Mouse (Mus musculus) right cerebral cortex, postnatal 10 days (tissue): ENCODE data around the gene Il4ra.

Source experiments
- DNase-seq, 2 experiments: peaks; one replicate each; pipeline ENCODE4 v3.0.0; 2021; ENCODE audit warnings: low spot score in 2 of 2

Il4ra gene

GRCm38 (mm10) chr7:125600136-125600535, 48.2 kb downstream of the Il4ra start:
- DNase-seq: no peak

- no peak for DNase-seq
These were observed 48.8 kb downstream of the Il4ra start for GRCm38 (mm10) chr7:125600612-125601279.

- no peak for DNase-seq
These were observed 49.4 kb downstream of the Il4ra start for GRCm38 (mm10) chr7:125601280-125601670.

DNA sequence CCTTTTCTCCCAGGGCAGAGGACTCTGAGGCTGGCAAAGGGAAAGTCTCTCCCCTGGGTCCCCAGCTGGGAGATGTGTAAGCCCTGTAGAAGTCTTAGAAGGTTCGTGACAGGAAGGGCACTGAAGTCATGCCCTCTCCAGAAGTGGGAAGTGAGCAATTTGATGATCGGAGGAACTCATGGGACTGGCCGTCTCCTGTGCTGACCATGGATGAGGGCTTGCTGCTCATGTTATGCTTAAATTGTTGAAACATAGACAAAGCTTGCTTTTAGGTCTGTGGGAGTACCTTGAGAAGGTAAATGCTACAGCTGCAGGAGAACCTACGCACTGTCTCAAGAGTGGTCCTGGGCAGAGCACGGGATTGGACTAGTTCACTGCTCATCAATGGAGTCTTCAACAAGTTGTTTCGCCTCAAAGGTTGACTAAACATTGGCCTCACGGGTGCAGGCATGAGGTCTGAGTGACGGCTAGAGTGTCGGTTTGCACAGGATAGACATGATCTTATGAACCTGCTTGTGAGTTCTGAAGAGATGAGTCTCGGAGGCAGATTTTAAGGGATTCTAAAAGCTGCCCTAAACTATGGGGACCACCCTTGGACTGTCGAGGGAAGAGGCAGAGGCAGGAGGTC, 50.0 kb downstream of the Il4ra start:
- no peak for DNase-seq

- peak; percentile 52 to 65 for DNase-seq
These were observed 51.3 kb downstream of the Il4ra start, which contains the start of gene Il21r for GRCm38 (mm10) chr7:125603185-125603631. Gene Il21r (plus strand): TSS chr7:125603429.

DNA sequence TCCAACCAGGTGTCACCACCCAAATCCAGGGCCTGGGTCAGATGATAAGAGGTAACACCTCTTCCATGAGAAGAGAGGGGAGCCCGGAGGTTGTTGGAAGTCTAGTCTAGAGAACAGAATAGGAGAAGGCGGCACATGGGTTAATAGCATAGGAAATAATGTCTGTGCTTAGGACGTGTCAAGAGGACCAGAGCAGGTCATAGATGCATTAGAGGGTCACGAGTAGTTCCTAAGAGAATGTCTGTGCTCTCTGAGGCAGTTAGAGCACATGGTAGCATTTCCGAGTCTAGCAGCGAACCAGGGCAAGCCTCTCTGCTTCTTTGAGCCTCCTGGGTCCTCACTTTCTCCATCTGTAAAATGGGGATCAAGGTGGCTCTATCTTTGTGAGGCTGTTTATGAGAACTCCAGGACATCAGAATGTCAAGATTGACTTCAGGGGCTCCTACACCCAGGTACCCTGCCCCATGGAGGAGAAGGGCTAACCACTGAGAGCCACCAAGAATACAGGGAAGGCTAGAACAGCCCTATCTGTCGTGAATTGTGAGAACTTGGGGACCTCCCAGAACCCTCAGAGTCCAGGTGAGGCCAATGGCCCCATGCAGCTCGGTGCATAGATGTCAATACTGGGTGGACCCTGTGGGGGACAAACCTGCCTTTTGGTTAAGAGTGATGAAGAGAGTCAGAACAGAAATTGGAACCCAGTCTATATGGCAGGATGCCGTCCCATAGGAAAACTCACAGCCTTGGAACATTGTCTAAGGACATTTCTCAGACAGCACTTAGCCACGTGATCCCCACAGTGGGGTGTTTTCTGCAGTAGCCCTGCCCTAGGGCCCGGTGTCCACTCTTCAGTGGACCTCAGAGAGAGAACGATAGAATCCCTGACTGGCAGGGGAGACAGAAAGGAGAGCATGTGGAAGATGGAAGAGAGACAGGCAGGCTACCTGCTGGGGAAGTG, 52.7 kb downstream of the Il4ra start:
- no peak for DNase-seq

DNA sequence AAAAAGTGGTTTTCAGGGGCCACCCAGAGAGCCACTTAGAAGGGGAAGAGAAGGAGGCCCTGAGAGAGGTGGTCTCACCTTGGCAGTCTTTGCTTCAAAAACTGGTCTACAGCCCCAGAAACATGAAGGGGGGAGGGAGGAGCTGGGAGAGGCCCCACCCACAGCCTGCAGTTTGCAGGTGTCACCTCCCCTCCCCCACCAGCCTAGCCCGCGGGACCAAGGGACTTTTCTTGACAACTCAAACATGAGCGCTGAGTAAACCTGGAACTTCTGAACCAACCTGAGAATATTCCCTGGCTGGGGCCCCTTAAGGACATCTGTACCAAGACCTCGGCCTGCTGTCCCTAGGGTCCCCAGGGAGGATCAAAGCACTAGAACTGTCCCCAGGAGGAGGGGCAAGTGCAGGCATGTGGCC, 53.8 kb downstream of the Il4ra start:
- no peak for DNase-seq

- no peak for DNase-seq
These were observed 54.6 kb downstream of the Il4ra start for GRCm38 (mm10) chr7:125606265-125607164.

DNA sequence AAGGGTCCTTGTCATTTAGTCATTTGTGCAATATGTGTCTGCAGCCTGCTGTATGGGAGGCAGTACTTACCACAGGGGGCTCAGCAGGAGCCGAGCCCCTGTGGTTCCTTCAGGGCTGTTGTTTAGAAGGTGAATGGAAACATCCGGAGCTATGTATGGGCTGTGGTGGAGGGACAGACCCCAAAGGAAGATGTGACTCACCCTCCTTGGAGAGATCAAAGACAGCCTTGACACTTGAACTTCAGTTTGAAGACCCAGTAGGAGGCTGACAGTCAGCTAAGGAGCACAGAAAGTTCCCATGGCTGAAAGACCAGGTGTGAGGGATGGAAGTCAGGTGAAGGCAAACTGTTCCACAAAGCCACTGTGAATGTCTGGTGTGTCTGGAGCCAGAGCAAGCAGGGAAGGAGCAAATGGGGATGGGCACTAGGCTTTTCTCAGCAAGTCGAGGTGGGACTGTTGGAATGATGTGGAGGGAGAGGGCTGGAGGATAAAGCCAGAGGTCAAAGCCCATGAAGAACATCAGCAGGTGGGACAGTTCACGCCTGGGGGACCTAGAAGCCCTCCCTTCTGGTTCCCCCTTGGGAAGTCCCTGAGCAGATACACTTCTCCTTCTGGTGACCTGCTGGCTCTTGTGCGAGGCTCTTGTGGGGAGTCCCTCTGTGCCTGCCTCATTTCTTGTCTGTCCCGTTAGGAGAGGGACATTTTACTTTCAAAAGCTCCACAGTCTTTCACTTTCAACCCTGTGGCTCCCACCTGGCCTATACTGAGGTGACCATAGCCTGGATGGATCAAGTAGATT, 55.7 kb downstream of the Il4ra start:
- no peak for DNase-seq

DNA sequence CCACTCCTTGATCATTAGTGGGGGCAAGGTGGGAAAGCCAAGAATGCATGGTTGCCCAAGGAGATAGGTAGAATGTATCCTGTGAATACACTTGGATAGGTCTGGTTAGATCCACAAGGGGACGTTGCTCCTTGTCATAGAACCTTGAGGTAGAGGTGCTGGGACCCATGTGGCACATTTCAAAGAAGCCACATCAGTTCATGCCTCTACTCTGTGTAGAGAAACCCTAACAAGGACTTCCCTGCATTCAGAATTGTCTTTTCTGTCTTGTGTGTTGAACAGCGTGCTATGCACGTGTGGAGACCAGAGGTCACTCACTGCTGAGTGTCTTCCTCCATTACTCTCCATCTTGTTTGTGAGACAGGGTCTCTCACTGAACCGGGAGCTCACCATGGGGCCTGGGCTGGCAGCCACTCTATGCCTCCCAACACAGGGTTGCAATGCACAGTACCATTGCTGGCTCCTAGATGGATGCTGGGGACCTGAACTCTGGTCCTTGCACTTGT, 56.3 kb downstream of the Il4ra start:
- DNase-seq: no peak

DNA sequence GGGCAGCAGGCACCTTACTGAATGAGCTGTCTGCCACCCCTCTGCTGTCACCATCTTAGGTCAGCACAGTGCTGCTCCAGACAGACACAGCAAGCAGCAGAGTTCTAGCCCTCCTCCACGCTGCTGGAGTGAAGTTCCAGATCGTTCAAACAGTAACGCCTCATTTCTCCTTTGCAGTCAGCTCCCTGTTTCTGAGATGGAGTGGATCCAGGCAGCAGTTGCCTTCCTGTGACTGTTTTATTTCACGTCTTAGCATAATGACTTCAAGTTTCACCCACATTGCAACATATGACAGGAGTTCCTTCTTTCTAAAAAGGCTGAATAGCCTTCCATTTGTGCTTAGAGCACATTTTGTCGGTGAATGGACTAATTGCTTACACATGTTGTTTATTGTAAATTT, 61.7 kb downstream of the Il4ra start:
- no peak for DNase-seq

GRCm38 (mm10) chr7:125615453-125615852, 63.5 kb downstream of the Il4ra start:
- DNase-seq: no peak

GRCm38 (mm10) chr7:125618016-125618415, 66.1 kb downstream of the Il4ra start:
- DNase-seq: no peak

GRCm38 (mm10) chr7:125620077-125620476, 68.2 kb downstream of the Il4ra start:
- no peak for DNase-seq

GRCm38 (mm10) chr7:125622741-125623685, 71.1 kb downstream of the Il4ra start:
- no peak for DNase-seq

GRCm38 (mm10) chr7:125625219-125625618, 73.3 kb downstream of the Il4ra start:
- no peak for DNase-seq

- no peak for DNase-seq
These were observed 73.9 kb downstream of the Il4ra start for GRCm38 (mm10) chr7:125625829-125626228.
